In genomic region chr7:28044524-28044923, GRCm38 (mm10) we compare ENCODE assay signal across 19 mouse cellular contexts. TPM values are rescaled to one million over a fixed set of nuclear protein-coding genes. Genes with fewer than 3 reads are reported as not detected.
"Had no signal": no experiment of that assay in that cellular context is flagged by ENCODE, and none has a peak within 500 bp of the region (broad histone marks: within the 10 kb centered on the region; RNA-seq: fewer than 3 reads in every experiment).

No protein-coding gene starts in this region.

- H3K27me3 ChIP-seq: lung, embryonic 15.5 days; megakaryocyte, embryonic 14.5 days; midbrain, embryonic 13.5 days; midbrain, embryonic 15.5 days; neural tube, embryonic 12.5 days had no signal

- H3K9me3 ChIP-seq: lung, embryonic 15.5 days; megakaryocyte, embryonic 14.5 days; midbrain, embryonic 13.5 days; midbrain, embryonic 15.5 days; neural tube, embryonic 12.5 days had no signal

- H3K4me2 ChIP-seq: lung, embryonic 15.5 days; midbrain, embryonic 11.5 days; midbrain, embryonic 13.5 days; midbrain, embryonic 15.5 days; neural tube, embryonic 12.5 days had no signal

- H3K27ac ChIP-seq: lung, embryonic 15.5 days; macrophage; midbrain, embryonic 13.5 days; midbrain, embryonic 15.5 days; neural tube, embryonic 12.5 days had no signal

- H3K4me3 ChIP-seq: lung, embryonic 15.5 days; megakaryocyte, embryonic 14.5 days; midbrain, embryonic 13.5 days; midbrain, embryonic 15.5 days; neural tube, embryonic 12.5 days had no signal

- H3K9ac ChIP-seq: lung, embryonic 15.5 days; midbrain, embryonic 13.5 days; midbrain, embryonic 15.5 days; neural tube, embryonic 12.5 days had no signal

- ATAC-seq: lung, postnatal 0 days; midbrain, embryonic 13.5 days; midbrain, embryonic 15.5 days had no signal

- DNase-seq: lung, adult 2 months; lung, postnatal 14 days; lung, postnatal 36 days; right cerebral cortex, postnatal 25 days; right cerebral cortex, postnatal 4 days; spleen, adult 18-20 months; thymus, adult 18-20 months; thymus, postnatal 14 days; thymus, postnatal 36 days had no signal

RNA-seq across cellular contexts. Expression of gene Fcgbp, which starts 26.5 kb away (rescaled TPM):
- total RNA-seq: megakaryocyte progenitor cell, adult 5-6 weeks; monocyte, adult 5-6 weeks had no signal
- polyA plus RNA-seq: macrophage; midbrain, embryonic 11.5 days; midbrain, embryonic 13.5 days; neural tube, embryonic 12.5 days had no signal
